Mouse (Mus musculus) forebrain, embryonic 16.5 days (tissue): ENCODE results near the gene Dck. TPM values are rescaled to one million over a fixed set of nuclear protein-coding genes. Genes with fewer than 3 reads are reported as not detected.

Experiments used
- polyA plus RNA-seq: library from polyadenylated mRNA; unstranded; fragments of >200 nt; fragmentation: Nextera tagmentation; extraction: Ambion mirVana; gene quantifications from 2 replicates; pipeline ENCODE4 v1.2.1, GENCODE M21; 2015

The Dck gene
- polyA plus RNA-seq, 1 experiment from 2014 or later, result 77.2 TPM

Other genes with a start within 250 kb of the Dck start
- gene Jchain, start 237.1 kb upstream of the Dck start, polyA plus RNA-seq, result 0.11 and 0.58 TPM in 2 replicates
- gene Utp3, start 210.5 kb upstream of the Dck start, polyA plus RNA-seq, result 50.8 and 55.0 TPM in 2 replicates
- 248 and 258 TPM in 2 replicates for gene Rufy3, start 200.0 kb upstream of the Dck start, polyA plus RNA-seq
- gene Grsf1, start 88.8 kb upstream of the Dck start, polyA plus RNA-seq, result 62.9 and 66.5 TPM in 2 replicates
- gene Mob1b, start 44.1 kb upstream of the Dck start, polyA plus RNA-seq, result 13.6 and 16.0 TPM in 2 replicates
- gene Slc4a4, start 121.8 kb downstream of the Dck start, polyA plus RNA-seq, result 3.8 and 4.8 TPM in 2 replicates